Mouse (Mus musculus): ENCODE data around the gene Pdpn.

Gene Pdpn

DNA sequence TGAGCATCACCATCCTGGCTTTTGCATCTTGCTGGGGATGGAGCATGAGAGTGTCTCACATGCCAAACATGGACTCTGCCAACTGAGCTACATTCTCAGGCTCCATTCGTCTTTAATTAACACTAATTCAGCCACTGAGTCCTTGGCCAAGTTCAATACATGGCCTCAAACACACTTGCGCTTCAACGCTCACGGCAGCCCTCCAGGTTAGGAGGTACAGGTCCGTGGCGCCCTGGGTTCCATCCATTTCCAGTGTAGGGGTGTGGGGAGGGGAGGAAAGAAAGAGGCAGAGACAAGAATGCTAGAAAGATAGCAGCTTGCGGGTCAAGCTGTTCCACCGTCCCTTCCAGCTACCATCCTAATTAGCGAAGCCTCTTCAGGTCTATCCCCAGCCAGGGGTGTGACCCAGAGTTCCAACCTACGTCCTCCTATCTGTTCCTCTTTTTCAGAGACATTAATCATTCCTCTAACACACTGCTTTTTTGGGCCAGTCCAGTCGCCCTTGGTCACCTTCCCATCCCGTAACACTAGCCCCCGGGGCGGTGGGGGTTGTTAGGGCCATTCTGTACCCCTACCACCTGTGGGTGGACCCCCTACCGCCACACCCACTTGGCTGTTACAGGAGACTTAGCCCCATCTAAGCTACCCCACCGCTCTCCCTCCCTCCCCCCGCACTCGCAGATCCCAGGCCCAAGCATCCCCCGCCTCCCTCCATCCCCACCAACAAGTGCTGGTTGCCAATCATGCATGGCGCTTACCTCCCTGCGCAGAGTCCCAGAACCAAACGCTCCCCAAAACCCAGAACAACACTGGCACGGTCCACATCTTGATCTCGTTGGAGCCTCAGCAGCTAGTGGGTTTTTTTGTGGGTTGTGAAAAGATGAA lies 691 bp downstream of the Pdpn start:
- DNase-seq (ENCODE audit: low read depth), result no peak

GRCm38 (mm10) chr4:143297016-143297556 lies 2.3 kb downstream of the Pdpn start:
- DNase-seq (ENCODE audit: low read depth), result peak; percentile 39

GRCm38 (mm10) chr4:143296153-143296552 lies 3.2 kb downstream of the Pdpn start:
- no peak for DNase-seq (ENCODE audit: low read depth)

DNA sequence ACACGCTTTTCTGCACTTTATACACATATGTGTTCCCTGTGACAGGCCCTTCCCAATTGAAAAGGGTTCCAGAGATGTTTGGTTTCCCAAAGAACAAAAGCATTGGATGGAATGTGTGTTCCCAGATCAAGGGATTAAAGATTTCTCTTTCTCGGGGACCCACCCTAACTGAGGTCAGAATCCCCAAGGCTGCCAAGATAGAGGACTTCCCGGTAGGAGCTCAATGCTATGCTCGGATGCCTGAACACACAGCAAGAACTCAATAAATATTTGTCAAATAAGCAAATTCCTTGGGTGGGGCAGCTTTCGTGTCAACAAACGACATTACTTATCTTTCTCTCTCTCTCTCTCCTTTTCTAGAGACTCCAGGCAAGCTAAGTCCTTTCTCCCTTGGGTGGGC lies 5.0 kb downstream of the Pdpn start:
- DNase-seq (ENCODE audit: low read depth), result no peak

GRCm38 (mm10) chr4:143288880-143289279 lies 10.5 kb downstream of the Pdpn start:
- DNase-seq (ENCODE audit: low read depth), result peak; percentile 51

GRCm38 (mm10) chr4:143288473-143288872 lies 10.9 kb downstream of the Pdpn start:
- peak; percentile 31 for DNase-seq (ENCODE audit: low read depth)

DNA sequence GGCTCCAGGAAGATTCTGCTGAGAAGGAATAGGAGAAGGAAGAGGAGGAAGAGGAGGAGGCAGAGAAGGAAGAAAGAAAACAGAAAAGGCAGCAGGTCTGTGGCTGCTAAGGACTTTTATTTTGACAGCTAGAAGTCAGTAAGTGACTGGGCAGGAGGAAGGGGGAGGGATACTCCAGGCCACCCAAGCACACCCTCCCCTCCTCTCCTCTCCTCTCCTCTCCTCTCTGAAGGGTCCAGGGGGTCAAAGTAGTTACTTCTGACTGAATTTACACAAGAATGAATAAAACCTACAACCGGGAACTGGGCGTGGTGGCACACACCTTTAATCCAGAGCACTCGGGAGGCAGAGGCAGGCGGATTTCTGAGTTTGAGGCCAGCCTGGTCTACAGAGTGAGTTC lies 12.3 kb downstream of the Pdpn start:
- DNase-seq (ENCODE audit: low read depth), result no peak

GRCm38 (mm10) chr4:143280166-143280565 lies 19.2 kb downstream of the Pdpn start:
- no peak for DNase-seq (ENCODE audit: low read depth)

- peak; percentile 85 for DNase-seq (ENCODE audit: low read depth)
Observed at GRCm38 (mm10) chr4:143279661-143280060, 19.7 kb downstream of the Pdpn start.

- no peak for DNase-seq (ENCODE audit: low read depth)
Observed at GRCm38 (mm10) chr4:143279016-143279415, 20.3 kb downstream of the Pdpn start.

DNA sequence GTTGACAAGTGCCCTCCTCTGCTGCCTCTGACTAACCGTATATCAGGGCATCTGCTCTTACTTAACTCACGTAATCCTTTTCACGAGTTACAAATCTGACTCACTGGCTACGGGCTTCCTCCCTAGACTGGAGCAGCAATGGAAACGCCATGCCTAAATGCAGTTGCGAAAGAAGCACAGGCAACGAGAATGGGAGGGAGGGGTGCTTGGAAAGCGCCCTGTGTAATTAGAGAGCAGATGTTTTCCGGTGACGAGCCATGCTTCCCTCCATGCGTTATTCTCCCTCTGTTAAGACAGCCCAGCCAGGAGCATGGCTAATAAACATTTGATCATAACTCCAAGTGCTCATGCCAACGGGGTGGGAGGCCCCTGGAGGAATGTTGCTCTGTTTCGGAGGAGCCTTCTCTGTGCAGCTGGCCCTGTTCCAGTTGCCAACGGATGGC lies 20.9 kb downstream of the Pdpn start:
- peak; percentile 98 for DNase-seq (ENCODE audit: low read depth)

GRCm38 (mm10) chr4:143277319-143277718 lies 22.0 kb downstream of the Pdpn start:
- no peak for DNase-seq (ENCODE audit: low read depth)

GRCm38 (mm10) chr4:143271571-143271970 lies 27.8 kb downstream of the Pdpn start:
- DNase-seq (ENCODE audit: low read depth), result peak; percentile 44

- DNase-seq (ENCODE audit: low read depth), result no peak
Observed at GRCm38 (mm10) chr4:143270903-143271302, 28.5 kb downstream of the Pdpn start.

- DNase-seq (ENCODE audit: low read depth), result no peak
Observed at GRCm38 (mm10) chr4:143262696-143263095, 36.7 kb downstream of the Pdpn start.

- no peak for DNase-seq (ENCODE audit: low read depth)
Observed at GRCm38 (mm10) chr4:143259718-143260349, 39.5 kb downstream of the Pdpn start.

- DNase-seq (ENCODE audit: low read depth), result peak; percentile 27
Observed at GRCm38 (mm10) chr4:143258517-143258916, 40.8 kb downstream of the Pdpn start.

- no peak for DNase-seq (ENCODE audit: low read depth)
Observed at GRCm38 (mm10) chr4:143257971-143258370, 41.4 kb downstream of the Pdpn start.

- no peak for DNase-seq (ENCODE audit: low read depth)
Observed at GRCm38 (mm10) chr4:143255541-143255940, 43.8 kb downstream of the Pdpn start.

DNA sequence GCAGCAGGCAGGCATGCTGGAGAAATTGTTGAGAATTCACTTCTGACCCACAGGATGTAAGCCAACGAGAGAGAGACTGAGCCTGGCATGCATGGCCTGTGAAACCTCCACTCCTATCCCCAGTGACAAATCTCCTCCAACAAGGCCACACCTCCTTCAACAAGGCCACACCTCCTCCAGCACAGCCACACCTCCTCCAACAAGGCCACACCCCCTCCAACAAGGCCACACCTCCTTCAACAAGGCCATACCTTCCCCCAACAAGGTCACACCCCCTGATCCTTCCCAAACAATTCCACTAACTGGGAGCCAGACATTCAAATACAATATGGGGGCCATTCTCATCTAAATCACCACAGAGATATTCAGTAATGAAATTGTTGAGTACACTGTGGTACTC lies 46.0 kb downstream of the Pdpn start:
- DNase-seq (ENCODE audit: low read depth), result no peak

DNA sequence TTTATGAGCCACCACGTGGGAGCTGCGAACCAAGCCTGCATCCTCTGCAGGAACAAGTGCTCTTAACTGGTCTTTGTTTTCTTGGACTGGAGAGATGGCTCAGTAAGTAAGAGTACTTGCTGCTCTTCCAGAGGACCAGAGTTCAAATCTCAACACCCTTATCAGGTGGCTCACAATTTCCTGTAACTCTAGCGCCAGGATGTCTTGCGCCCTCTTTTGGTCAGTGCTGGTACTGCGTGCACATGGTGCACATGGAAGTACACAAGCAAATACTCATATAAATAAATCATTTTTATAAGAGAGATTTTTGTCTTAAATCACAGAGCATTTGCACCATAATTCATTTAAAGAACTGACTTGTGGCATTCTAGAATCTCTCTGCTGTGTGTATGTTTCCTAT lies 51.3 kb downstream of the Pdpn start:
- no peak for DNase-seq (ENCODE audit: low read depth)

- no peak for DNase-seq (ENCODE audit: low read depth)
Observed at GRCm38 (mm10) chr4:143241294-143241693, 58.1 kb downstream of the Pdpn start.

DNA sequence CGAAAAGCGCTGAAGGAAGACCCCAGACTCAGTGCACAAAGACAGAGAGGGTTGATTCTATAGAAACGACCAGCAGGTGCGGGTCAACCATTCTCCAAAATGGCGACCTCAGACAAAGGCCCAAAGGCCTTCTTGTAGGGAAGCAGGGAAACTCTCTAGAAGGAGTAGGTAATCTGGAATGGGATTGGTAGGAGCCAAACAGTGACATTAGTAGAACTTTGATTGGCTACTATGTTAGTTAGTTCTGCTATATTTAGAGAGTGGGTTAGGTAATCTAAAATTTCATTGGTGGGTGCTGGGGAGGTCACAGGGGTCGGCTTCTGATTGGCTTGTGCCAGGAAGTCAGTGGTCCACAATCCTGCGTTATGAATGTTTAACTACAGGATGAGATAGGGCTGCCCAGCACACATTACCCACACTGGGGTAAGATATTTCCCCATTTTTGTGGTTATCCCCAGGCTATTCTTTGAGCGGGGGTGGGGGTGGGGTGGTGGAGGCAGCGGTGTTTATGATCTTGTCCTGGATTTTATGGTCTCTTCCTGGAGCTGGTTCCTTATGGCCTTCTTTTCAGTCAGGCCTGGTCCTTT lies 59.7 kb downstream of the Pdpn start:
- no peak for DNase-seq (ENCODE audit: low read depth)

Measured in fibroblast of lung, adult 2 months (primary cell).